Mouse (Mus musculus) c-Kit-negative CD71-positive TER-119-positive erythroid progenitor cells, embryonic 14.5 days (primary cell): ENCODE results near the gene Slc5a1.
A peak's percentile ranks its signal among the peaks of the same experiment; 100 is the strongest.

Experiments used
- DNase-seq: peaks from one replicate; pipeline ENCODE4 v3.0.0-alpha.2; 2013; ENCODE audit warnings: low read depth, low spot score

Gene Slc5a1

GRCm38 (mm10) chr5:33193567-33193966 lies 89.5 kb downstream of the Slc5a1 start:
- DNase-seq, result no peak

DNA sequence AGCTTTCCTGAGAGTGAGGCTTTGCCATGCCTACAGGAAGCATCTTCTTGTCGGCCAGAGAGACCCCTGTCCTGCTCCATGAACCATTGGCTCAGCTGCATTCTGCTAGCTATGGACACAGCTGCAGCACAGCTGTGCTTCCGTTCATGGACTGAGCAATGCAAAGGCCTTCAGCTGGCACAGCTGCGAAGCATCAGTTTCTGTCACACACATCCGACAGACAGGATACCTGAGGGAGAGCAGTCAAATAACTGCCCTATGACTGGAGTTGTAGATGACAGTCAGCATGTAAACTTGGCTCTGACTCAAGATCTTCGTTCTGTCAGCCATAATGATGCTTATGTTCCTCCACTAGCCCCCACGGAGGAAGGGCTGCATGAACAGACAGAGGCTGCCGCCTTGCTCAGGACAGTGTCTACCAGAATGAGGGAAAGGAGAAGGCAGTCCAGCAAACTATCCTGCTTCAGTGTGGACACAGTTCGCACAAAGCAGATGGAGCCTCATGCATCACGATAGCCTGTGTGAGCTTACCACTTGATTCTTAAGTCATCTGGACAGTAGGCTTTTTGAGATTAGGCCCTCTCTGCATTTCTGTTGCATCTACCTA lies 91.3 kb downstream of the Slc5a1 start:
- DNase-seq, result no peak

- no peak for DNase-seq
Observed at GRCm38 (mm10) chr5:33200071-33200470, 96.1 kb downstream of the Slc5a1 start.

DNA sequence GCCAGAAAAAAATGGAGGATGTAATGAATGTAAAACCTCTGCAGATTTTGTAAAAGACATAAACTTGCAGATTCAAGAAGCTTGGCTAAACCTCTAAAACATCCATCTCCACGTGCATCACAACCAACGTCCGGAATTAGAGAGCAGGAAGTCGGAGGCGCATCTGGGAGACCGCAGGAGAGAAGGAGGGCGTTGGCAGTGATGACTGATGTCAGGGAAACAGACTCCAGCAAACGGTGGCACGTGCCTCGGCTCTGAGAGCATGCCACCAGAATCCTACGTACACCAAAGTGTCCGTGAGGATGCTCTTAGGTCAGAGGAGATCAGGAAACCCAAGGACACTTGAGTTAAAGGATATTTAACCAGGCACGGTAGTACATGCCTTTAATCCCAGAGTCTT lies 97.7 kb downstream of the Slc5a1 start:
- DNase-seq, result no peak

DNA sequence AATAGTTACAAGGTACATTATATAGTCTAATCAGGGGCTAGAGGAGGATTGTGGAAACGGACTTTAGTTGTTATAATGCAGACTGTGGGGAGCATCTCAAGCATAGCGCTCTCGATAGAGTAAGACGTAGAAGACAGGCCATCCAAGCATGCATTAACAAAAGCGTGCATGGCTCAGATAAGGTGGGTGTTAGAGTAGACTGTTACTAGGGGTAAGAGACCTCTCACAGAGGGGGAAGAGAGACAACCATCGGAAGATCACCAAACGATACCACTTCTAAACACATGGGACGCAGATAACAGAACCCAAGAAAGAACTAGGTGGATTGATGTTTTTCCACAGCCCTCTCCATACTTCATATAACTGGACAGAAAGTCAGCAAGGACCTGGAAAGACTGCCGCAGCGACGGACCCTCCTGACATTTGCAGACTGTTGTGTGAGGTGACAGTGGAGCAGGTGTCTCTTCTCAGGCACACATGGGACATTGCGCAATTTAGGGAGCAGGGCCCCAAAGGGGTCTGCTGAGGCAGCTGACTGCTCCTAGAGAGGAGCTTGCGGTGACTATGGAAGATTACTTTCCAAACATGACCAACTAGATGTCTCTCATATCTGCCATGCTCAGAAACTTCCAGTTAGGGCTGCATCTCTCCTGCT lies 98.6 kb downstream of the Slc5a1 start:
- no peak for DNase-seq

DNA sequence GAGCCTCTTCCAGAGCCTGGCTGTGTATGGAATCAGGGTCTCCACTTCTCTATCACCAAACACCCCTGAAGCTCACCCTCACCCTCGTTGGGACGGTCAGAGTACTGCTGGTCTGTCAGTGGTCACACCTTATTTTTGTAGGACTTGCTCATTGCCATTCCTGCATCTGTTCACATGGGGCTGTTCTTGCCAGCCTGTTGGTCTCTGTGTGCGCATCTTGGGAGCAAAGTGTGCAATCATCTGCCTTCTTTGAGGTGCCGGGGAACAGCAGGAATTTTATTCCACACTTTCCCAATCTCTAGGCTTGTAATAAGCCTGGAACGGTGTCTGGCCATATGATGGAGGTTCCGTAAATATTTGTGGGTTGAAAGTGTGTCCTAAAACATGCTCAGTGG lies 99.1 kb downstream of the Slc5a1 start:
- DNase-seq, result no peak

GRCm38 (mm10) chr5:33203691-33204242 lies 99.7 kb downstream of the Slc5a1 start:
- DNase-seq, result peak; percentile 53

DNA sequence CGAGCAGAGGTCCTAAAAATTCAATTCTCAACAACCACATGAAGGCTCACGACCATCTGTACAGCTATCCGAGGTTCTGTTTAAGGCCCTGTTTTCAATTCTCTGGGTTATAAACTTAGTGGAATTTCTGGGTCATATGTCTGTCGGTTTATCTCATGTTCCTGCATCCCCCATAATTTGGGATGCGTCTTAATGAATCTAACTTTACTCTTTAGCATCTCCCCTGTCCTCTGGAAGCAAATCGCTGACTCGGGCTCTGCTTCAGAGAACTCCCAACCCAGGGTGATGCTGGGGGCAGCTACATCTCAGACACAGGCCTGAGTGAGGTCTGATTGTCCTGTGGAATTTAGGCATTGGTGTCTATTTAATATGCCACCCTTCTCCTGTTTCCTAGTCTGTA lies 100.3 kb downstream of the Slc5a1 start:
- DNase-seq, result no peak

- DNase-seq, result no peak
Observed at GRCm38 (mm10) chr5:33206328-33206727, 102.3 kb downstream of the Slc5a1 start.

DNA sequence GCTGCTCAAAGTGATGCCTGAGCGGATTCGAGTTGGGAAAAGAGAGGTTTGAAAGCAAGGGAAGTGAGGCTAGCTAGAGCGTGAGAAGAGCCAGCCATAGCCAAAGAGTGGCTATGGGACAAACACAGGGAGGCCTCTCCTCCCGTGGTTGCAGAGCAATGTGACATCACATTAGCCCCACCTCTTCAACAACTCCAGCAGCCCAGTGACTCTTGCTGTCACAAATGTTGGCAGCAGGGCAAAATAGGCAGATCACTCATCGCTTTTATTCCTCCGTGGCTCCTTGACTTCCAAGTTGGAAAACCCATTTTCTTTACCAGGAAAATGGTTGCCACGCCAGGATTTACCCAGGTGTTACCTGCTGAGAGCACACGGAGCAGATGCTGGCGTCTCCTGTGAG lies 103.1 kb downstream of the Slc5a1 start:
- no peak for DNase-seq

GRCm38 (mm10) chr5:33208533-33209245 lies 104.7 kb downstream of the Slc5a1 start:
- DNase-seq, result no peak

DNA sequence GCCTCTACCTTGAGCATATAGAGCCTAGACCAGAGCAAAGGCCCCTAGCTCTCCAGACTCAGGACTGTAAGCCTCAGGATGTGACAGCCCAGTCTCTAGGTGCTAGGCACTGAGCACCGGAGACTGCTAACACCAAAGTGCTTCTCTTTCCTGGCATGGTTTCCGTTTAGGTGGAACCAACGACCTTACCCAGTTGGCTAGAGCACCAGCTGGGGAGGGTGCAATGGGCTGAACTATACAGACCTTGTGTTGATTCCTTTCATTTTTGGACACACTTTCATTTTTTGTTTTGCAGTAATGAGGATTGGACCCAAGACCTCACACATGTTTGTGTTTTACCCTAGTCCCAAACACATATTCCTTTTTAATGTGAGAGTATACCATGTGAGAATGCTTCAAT lies 106.5 kb downstream of the Slc5a1 start:
- no peak for DNase-seq

GRCm38 (mm10) chr5:33211254-33211653 lies 107.2 kb downstream of the Slc5a1 start:
- no peak for DNase-seq
